Mouse (Mus musculus): Measurements from ENCODE around the gene Fgfr2.

Gene Fgfr2

DNA sequence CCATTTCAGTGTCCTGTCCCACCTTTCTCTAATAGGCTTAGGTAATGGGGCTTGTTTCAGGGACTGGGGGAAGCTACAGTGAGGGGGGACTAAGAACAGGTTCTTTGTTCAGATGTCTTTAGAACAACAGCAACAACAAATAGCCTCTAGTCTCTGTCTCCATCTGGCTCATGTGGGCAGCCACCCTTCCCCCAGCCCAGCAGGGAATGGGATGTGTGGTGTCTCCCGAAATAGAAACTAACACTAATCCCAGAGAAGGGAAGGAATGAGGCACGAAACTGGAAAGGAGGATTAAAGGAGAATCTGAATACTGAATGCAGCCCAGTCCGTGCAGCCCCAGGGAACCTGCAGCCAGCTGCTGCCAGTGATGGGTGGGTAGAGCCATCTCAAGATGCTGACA lies 2235.2 kb downstream of the Fgfr2 start:
- no peak for DNase-seq (ENCODE audit: low spot score)

DNA sequence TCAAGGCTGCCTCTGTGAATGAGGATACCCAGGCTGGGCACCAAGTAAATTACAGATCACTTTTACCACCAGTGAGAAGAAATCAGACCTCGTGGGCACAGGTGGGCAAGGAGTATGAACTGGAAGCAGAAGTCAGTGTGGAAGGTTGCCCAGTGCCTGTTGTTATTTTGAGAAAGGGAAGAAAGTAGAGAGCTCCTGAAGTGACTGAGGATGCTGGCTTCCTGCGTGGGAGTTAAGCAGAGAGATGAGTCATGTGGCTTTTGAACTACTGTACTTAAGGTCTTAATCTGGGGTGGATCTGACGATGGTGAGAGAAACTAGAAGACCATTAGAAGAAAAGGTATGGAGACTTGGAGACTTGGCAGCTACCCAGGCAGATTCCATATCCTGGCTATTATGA lies 2236.9 kb downstream of the Fgfr2 start:
- peak; percentile 38 for DNase-seq (ENCODE audit: low spot score)

DNA sequence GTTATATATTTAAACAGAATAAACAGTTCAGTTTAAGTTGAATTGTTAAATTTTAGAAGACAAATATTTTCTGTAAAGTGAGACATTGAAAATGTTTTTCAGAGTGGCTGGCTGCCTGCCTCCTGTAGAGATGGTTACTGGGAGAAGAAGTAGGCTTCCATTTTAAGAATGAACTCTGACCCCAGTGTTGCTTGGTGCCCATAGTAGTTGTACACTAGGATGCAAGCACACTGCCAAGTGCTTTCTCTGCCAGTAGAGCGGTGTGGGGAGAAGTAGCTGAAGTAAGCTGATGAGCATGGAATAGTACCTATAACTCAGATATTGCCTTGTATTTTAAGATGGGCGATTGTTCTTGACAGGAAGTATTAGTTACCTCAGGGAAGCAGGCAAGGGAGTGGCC lies 2239.0 kb downstream of the Fgfr2 start:
- no peak for DNase-seq (ENCODE audit: low spot score)

DNA sequence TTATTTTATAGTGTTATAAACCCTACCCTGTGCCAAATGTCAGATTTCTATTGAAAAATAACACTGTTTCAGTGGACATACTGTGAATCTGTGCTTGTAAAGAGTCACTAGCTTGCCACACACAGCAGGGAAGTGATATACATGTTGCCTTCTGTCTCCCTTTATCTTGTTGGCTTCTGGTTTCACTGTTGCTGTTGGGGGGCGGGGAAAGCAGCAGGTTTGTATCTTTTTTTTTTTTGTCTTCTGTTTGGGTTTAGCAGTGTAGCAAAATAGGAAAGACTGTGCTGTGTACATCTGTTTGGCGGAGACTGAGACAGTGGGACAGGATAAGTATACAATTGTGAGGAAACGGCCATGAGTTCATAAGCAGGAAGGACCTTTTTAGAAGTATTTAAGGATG lies 2255.9 kb downstream of the Fgfr2 start:
- DNase-seq (ENCODE audit: low spot score): peak; percentile 15

DNA sequence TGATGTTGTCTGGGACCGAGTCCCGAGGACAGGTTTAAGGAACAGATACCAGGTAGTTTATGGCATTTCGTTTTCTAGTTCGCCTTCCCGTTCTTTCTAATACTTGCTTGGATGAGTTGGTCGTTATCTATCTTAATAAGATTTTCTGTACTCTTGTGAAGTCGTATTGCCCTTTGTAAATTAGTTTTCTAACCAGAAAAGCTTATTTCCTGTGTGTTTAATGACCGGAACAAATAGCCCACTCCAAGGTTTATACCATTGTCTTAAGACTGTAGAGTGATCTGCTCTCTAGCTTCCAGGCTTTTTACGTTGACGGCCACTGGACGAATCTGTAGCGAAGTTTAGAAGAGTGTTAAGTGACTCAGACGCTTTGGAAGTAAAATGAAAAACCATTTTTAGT lies 2256.5 kb downstream of the Fgfr2 start:
- no peak for DNase-seq (ENCODE audit: low spot score)

DNA sequence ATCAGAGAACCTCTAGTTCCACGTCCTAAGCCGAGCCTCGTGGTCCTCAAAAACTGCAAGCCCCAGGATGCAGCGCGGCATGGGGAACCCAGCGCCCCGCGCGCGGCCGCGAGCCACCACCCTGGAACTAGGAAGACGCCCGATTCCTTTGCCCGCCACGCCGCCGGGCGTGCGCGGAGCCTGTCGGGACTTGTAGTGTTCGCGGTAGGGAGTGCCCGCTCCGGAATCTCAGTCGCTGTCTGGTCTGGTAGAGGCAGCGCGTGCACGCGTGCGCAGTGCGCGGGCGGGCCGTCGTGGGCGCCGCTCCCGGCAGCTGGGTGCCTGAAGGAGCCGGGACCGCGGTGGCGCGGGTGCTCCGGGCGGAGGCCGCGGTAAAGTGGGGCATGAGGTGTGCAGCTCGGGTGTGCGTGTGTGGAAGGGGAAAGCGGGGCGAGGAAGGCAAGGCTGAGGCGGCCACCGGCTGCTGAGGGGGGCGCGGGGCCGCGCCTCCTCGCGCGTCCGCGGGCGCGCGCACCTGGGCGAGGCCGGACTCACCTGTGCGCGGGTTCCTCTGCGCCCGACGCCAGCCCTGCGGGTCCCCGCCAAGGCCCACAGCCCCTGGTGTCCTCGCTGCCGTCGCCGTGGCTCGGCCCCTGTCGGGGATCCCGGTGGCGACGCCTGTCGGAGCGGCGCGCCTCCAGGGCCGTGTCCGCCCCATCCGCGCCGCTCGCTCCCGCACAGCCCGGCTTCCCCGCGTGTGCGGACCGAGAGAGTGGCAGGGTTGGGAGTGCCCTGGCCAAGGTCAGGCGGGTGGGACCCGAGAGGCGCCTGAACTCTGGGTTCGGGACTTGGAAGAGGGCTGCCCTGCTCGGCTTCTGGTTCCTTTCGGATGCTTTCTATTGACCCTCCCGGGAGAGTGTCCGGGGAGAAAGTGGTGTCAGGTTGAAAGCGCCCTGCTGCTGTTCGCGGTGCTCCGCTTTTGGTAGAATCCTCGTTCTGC lies 2257.2 kb downstream of the Fgfr2 start, which contains the start of gene Plekha1:
Plekha1 (plus strand) TSS at position 144 of the 979 bp plus-strand sequence.
- DNase-seq (ENCODE audit: low spot score): peak; percentile 99

DNA sequence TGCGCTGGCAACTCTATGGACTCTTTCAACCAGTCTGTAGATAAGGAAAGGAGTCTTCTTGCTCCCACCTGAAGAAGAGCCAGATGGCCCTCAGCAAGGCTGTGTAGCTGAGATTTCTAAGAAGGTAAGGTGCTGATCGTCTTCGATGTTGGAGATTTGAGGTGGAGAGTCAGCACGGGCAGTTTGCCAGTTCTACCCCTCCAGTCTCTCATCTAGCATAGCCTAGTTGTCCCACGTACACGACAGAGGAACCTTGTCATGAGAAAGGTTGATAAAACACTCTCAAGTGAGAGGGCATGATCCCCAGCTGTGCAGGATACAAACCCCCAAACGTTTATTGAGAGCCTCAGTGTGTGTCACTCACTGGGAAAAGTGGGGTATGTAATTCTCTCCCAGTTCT lies 2258.4 kb downstream of the Fgfr2 start:
- DNase-seq (ENCODE audit: low spot score): no peak

DNA sequence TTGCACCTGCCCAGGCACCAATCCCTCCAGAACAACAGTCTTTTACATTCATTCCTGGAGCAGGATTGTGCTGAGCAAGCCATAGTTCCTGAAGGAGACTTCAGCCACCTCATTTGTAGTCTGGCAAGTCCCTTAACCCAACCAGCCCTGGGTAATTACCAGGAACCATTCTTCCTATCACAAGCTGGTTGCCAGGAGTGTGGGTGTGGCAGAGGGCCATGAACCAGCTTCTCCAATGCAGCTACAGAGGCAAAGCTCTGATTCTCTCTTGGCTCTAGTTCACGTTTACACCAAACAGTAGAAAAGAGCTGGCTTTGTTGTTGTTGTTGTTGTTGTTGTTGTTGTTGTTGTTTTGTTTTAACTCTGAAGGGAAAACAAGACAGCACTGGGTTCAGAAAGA lies 2260.6 kb downstream of the Fgfr2 start:
- no peak for DNase-seq (ENCODE audit: low spot score)

DNA sequence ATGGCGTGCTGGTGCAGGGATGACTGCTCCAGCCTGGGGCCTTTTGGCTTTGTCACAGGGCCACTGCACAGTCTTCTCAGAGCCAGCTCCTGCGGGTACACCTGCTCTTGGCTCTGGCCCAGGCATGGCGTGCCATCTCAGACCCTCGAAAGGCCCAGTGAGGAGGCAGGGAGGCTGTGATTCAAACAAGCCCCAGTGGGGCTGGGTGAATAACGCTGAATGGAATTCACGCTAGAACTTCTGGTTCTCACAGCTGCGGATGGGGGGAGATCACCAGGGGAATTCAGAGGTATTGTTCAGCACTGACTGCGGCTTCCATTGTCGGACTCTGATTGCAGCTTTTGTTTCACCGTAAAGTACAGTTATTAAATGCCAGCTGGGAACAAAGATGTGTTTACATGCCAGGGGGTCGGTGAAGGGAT lies 2262.4 kb downstream of the Fgfr2 start:
- no peak for DNase-seq (ENCODE audit: low spot score)

DNA sequence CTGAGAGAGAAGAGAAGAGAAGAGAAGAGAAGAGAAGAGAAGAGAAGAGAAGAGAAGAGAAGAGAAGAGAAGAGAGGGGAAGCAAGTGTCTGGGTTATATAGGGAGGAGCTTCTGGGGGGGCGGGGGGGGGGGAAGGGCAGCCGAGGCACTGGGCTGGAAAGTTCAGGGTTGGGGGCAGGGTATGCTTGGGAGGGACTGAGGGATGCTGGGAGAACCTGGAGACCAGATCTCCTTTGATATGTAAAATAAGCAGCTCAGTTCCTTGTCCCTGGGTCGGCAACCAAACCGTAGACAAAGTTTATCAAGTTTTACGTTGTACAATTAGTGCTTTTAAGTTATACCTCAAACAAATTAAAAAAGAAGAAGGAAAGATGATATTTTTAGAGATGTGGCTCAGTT lies 2263.2 kb downstream of the Fgfr2 start:
- no peak for DNase-seq (ENCODE audit: low spot score)

DNA sequence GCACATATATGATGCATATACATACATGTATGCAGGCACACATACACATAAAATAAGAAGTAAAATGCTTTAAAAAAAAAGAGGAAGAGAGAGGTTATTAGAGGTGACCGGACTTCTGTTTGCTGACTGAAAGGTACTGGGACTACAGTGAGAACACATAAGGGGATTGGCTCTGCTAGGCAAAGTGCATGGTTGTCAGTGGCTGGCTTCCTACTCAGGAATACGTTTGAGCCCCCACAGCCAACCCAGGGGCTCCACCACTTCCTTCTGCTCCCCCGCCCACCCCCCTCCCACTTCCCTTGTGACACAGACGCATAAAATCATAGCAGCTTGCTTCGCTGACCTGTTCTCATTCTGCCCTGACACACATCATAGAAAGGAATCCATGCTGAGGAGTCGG lies 2265.2 kb downstream of the Fgfr2 start:
- no peak for DNase-seq (ENCODE audit: low spot score)

DNA sequence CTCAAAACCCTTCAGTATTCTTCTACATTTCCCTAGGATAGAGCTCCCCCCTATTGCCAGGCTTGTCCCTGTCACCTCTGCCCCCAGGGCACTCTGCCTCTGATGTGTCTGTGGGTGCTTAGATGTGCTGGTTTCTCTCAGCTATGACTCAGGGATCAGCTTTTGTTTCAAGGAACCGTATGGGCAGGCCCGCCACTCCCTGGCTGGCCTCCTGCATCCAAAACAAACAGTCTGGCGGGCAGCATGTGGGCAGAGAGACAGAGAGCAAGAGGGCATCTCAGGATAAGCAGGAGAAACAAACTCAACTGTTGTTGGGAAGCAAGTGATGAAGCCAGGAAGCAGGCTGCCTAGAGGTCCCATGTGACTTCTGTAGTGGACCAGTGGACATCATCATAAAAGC lies 2267.5 kb downstream of the Fgfr2 start:
- no peak for DNase-seq (ENCODE audit: low spot score)

DNA sequence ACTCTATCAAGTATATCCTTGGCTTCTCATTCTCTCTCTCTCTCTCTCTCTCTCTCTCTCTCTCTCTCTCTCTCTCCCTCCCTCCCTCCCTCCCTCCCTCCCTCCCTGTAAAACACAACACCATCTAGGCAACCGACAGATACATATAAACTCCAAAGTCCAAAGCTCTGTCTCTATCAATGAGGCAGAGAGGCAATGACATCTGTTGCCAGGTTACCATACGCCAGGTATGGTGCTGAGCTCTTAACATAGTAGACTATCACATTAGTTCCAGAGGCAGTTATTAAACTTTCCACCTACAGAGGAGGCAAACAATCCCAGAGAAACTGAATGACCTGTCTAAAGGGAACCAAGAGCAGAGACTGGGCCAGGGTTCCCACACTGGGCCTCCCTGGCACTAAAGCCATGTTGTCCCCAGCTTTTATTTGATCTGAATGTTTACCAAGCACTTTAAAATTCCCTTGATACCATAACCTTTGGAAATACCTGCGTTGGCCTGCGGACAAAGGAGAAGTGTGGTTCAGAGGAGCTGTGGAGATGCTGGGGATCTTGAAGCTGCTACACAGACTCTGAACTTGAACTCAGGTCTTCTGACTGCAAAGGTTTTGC lies 2268.4 kb downstream of the Fgfr2 start:
- DNase-seq (ENCODE audit: low spot score): no peak

DNA sequence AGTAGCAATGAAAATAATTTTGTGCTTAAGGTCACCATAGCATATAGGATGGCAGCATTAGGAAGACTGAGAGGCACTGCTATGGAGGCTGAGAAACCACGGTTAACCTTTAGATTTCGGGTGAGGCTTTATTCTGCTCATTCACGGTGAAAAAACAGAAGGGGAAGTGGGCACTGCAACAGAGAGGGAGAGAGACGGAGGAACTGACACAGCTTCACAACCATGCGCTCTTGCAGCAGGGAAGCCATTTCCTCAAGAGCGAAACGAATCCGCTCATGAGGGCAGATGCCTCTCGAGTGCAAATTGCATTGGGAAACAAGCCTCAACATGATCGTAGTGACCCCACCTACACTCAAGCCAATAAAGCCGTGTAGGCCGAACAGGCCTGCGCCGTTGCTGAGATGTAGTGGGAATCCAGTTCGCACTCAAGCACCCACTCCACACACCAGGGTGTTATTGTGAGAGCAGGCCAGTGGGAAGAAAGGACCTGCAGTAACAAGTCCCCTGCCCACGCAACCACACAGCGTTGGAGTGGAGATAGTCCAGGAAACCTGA lies 2275.9 kb downstream of the Fgfr2 start:
- peak; percentile 9 for DNase-seq (ENCODE audit: low spot score)

DNA sequence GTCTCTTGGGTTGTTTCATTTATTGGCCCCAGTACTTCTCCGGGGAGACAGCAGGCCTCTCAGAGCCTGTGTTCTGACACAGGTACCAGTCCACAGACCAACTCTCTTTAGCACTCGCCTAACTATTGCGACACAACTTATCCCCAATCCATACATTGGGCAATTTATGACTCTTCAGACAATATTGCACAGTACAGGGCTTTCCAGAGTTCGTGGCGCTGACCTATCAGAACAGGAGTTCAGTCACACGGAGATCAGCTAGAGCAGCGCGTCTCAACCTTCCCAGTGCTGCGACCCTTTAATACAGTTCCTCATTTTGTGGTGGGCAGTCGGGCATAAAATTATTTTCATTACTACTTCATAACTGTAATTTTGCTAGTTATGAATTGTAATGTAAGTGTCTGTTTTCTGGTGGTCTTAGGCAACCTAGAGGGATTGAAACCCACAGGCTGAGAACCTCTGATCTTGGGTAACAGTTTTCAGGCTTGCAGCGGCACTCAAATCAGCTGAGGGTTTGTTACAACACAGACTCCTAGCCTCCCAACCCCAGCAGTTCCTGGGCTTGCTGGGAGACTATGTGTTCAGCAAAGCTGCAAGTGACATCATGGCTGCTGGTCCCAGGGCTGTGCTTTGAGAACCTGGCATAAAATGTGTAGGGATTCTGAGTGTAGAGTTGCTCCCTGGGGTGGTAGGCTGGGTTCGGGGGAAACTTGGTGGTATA lies 2283.6 kb downstream of the Fgfr2 start:
- DNase-seq (ENCODE audit: low spot score): no peak

DNA sequence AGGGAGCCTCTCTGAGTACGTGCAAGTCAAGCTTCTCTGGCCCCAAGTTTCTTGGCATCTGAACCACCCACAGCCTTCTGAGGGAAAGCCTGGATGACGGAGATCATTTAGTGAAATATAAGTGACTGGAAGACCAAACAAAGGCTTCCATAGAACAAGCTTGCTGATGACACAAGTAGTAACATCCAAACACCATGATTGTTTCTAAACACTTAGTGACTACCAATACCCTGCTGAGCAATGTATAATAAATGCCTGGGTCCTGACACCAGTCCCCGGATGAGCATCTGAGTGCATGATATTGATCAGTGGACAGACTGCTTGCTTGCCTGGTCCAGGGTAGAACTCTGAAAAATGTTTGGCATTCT lies 2284.5 kb downstream of the Fgfr2 start:
- DNase-seq (ENCODE audit: low spot score): no peak

DNA sequence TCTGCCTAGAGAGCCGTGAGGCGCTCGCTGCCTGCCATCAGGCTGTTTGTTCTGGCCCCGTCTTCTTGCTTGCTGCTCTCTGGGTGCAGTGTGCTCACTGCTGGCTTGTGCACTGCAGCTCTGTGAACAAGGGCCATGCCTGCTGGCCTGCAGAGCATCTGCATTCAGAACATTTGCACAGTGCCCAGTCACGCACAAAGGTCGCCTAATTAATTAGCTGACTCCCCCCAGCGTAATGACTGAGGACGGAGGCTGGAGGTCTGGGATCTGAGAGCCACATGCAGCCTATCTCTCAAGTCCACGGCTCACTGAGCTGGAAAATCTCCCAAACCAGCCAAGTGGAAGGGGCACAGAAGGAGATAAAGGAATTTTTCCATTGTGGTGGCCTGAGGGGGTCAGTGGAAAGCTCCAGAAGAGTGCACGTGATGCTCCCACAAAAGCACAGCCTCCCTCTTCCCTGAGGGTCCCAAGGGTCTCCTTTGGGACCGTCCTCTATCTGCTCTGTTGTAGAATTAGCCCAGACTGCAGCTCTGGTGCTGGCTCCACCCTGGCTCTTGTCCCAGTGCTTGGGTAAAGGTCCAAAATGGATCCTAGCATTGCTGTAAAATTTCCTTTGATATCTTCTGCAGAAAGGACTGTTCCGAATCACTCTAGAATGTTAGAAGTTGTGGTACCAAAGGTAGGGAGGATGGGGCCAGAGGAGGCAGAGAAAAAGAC lies 2285.1 kb downstream of the Fgfr2 start:
- no peak for DNase-seq (ENCODE audit: low spot score)

DNA sequence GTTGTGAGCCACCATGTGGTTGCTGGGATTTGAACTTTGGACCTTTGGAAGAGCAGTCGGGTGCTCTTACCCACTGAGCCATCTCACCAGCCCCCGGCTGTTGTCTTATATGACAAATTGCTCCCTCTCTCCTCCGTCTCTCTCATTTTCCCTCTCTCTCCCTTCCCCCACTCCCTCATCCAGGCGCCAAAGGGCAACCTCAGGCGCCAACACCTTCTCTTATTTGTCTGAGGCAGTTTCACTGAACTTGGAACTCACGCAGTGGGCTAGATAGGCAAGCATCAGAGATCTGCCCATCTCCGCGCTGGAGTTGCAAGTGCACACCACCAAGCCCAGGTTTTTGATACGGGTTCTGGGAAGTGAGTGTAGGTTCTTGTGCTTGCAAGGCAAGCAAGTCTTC lies 2287.1 kb downstream of the Fgfr2 start:
- DNase-seq (ENCODE audit: low spot score): no peak

DNA sequence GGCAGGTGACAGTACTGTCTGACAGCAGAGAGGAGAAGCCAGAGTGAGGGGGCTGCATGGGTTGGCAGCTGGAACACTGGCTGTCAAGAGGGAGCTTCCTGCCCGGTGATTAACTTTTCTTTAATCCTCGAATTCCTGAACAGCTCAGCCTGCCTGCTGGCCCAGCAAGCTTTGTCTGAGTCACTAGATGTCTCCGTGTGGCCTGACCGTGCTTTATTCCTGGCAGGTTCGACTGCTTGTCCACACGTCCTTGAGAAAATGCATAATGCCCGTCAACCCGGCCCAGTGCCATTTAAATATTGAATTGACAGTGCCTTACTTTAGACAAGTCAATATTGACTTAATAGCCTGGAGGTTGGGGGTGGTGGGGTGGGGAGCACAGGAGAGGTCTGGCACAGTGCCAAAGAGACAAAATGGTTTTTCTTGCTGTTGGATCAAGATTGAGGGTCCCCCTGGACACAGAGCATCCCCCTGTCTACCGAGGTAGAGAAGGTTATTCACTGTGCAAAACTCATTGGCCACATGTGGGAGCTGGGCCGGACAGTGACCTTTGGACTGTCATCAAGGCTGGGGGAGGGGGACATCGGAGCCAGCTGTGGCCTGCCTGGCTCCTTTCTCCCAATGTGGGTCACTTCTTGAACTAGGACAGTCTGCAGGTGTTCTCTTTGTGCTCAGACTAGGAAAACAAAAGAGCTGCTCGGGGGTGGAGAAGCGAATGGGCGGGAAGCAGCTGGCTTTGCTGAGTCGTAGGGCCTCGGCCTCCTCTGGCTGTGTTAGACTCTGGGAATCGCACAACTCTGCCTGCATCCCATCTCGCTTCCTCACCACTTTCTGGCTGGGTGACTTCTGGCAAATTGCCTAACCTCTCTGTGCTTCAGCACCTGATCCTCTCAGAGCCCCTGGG lies 2287.9 kb downstream of the Fgfr2 start:
- no peak for DNase-seq (ENCODE audit: low spot score)

DNA sequence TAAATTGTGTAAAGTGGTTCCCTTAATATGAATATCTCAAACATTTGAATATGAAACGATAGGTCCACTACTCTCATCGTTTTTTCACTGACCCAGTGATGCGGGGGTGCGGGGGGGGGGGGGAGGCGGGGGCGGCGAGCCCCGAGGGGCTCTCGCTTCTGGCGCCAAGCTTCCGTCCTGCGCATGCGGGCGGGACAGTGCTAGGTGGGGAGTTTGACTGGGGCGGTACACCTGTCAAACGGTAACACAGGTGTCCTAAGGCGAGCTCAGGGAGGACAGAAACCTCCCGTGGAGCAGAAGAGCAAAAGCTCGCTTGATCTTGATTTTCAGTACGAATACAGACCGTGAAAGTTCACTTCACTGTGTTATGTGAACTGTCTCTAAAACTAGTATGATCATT lies 2288.9 kb downstream of the Fgfr2 start:
- DNase-seq (ENCODE audit: low spot score): peak; percentile 11

DNA sequence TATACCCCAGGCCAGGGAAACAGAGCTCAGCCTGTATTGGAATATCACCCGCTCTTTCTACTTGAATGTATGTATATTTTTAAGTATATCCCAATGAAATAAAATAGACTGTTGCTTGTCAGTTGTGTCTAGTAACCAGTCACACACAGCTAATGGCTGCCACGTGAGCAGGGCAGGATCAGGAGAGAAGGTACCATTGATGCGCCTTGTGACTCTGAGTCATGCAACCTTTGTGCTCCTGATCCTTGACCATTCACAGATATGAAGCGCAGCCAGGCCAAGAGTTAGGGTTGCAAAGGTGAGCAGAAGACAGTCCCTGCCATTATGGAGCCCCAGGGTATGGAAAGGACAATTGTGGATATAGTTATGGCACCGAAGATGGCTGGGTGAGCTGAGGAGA lies 2291.6 kb downstream of the Fgfr2 start:
- no peak for DNase-seq (ENCODE audit: low spot score)

Data from T-cell, adult 2 months (primary cell).